Mouse (Mus musculus) forebrain, embryonic 16.5 days (tissue): Measurements from ENCODE around the gene Pxmp4. TPM values are rescaled to one million over a fixed set of nuclear protein-coding genes. Genes with fewer than 3 reads are reported as not detected.

Experiments used
- ATAC-seq: fragments of 200-750 bp; cut with Nextera tagmentation; 2 replicates; pipeline ENCODE4 v1.8.0; 2017; ENCODE audit warnings: mild to moderate bottlenecking, moderate library complexity
- H3K27ac ChIP-seq: fragments of 300-500 bp; sonication (generic); 2 replicates; pipeline ENCODE4 v1.5.1; 2014; ENCODE audit warnings: low read length, control low read depth
- H3K27me3 ChIP-seq: fragments of 300-500 bp; sonication (generic); replicated peaks from 2 replicates; pipeline ENCODE4 v1.6.1; 2014; ENCODE audit warnings: low read length; ENCODE audit not compliant: control insufficient read depth, insufficient read depth
- H3K36me3 ChIP-seq: fragments of 300-500 bp; sonication (generic); 2 replicates; pipeline ENCODE4 v1.6.1; 2014; ENCODE audit not compliant: control insufficient read depth, insufficient read depth
- H3K4me1 ChIP-seq: fragments of 300-500 bp; sonication (generic); replicated peaks from 2 replicates; pipeline ENCODE4 v1.6.1; 2014; ENCODE audit warnings: low read length; ENCODE audit not compliant: control insufficient read depth, insufficient read depth
- H3K4me2 ChIP-seq: fragments of 300-500 bp; sonication (generic); 2 replicates; pipeline ENCODE4 v1.6.1; 2014; ENCODE audit warnings: mild to moderate bottlenecking, low read length, control low read depth
- H3K4me3 ChIP-seq: fragments of 300-500 bp; sonication (generic); replicated peaks from 2 replicates; pipeline ENCODE4 v1.5.1; 2014; ENCODE audit warnings: mild to moderate bottlenecking, low read length, control low read depth
- H3K9ac ChIP-seq: fragments of 300-500 bp; sonication (generic); replicated peaks from 2 replicates; pipeline ENCODE4 v1.6.1; 2014; ENCODE audit warnings: low read depth, low read length, control low read depth
- H3K9me3 ChIP-seq: fragments of 300-500 bp; sonication (generic); 2 replicates; pipeline ENCODE4 v1.6.1; 2016; ENCODE audit warnings: low read length; ENCODE audit not compliant: control insufficient read depth
- WGBS: fragments of 180-500 bp; shearing (Covaris S2); extraction: QIAGEN DNeasy Blood & Tissue Kit; methylation state at CpG from one replicate; pipeline ENCODE4 v1.1.7; 2014; 5-methylcytosine and 5-hydroxymethylcytosine counted together
- polyA plus RNA-seq: library from polyadenylated mRNA; unstranded; fragments of >200 nt; fragmentation: Nextera tagmentation; extraction: Ambion mirVana; gene quantifications from 2 replicates; pipeline ENCODE4 v1.2.1, GENCODE M21; 2015

Pxmp4 gene
- polyA plus RNA-seq, 1 experiment from 2014 or later, result 14.8 TPM

DNA sequence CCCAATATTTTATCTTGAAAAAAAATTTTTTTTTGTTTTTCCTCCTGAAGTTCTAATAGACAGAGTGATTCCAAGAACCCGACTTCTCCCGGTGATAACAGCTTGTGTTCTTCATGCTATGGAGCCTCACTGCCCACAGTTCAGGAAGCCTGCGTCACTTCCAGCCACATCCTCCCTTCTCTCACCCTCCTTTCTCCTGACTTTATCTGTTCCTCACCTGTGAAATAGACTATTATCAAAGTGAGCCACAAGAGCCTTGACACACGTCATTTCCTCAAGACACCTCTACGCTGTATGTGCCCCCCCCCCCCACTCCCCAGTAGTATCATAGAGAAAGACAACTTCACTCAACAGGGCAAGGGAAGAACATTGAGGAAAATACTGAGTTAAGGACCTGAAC lies 12.2 kb upstream of the Pxmp4 start:
- Histone ChIP-seq H3K36me3 (no peaks in the 10 kb centered on the region), H3K4me3 (no peak overlapping the region), H3K9me3 (no peaks in the 10 kb centered on the region), H3K27ac (no peak overlapping the region), H3K27me3 (no peaks in the 10 kb centered on the region), H3K4me1 (peaks cover 19% of the 10 kb centered on the region), H3K9ac (no peak overlapping the region), H3K4me2 (no peak overlapping the region)
- WGBS, result 95% methylated on average over 5 of the region's 5 CpGs
- no peak for ATAC-seq

DNA sequence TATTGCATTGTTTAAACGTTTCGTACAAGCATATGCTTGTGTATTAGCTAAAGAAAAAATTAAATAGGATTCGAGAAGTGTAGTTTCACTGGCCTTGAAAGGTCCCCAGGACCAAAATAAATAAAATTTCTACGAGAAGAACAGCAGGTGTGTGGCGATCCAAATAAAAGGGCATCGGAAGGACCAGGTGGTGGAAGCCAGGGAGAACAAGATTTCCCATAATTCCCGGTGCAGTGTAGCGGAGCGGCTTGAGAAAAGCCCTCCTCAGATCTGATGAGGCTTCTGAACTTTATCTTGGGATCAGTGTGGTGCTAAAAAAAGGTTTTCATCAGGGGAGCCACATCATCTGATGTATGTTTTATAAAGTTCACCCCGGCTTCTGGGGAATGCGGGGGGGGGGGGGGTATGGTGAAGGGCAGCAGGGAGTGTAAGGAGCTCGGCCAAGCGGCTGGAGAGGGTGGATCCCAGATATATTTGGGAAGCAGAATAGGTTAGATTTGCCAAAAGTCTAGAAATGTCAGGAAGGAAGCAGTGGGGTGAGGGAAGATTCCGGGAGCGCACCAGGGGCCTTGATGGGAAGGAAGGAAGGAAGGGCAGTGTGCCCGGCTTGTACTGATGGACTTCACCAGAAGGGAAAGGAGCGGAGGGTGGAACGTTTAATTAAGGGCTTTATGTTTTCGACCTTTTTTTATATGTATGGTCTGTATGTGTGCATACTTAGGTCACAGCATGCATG lies 11.5 kb upstream of the Pxmp4 start:
- Histone ChIP-seq H3K27me3 (no peaks in the 10 kb centered on the region), H3K4me3 (no peak overlapping the region; the same call in 1 of the 2 replicates), H3K4me2 (peak overlapping the region; percentile 59), H3K36me3 (no peaks in the 10 kb centered on the region), H3K9ac (no peak overlapping the region), H3K9me3 (no peaks in the 10 kb centered on the region), H3K4me1 (peaks cover 21% of the 10 kb centered on the region), H3K27ac (no peak overlapping the region)
- WGBS, result 68% methylated on average over 19 of the region's 19 CpGs
- ATAC-seq, result no peak

DNA sequence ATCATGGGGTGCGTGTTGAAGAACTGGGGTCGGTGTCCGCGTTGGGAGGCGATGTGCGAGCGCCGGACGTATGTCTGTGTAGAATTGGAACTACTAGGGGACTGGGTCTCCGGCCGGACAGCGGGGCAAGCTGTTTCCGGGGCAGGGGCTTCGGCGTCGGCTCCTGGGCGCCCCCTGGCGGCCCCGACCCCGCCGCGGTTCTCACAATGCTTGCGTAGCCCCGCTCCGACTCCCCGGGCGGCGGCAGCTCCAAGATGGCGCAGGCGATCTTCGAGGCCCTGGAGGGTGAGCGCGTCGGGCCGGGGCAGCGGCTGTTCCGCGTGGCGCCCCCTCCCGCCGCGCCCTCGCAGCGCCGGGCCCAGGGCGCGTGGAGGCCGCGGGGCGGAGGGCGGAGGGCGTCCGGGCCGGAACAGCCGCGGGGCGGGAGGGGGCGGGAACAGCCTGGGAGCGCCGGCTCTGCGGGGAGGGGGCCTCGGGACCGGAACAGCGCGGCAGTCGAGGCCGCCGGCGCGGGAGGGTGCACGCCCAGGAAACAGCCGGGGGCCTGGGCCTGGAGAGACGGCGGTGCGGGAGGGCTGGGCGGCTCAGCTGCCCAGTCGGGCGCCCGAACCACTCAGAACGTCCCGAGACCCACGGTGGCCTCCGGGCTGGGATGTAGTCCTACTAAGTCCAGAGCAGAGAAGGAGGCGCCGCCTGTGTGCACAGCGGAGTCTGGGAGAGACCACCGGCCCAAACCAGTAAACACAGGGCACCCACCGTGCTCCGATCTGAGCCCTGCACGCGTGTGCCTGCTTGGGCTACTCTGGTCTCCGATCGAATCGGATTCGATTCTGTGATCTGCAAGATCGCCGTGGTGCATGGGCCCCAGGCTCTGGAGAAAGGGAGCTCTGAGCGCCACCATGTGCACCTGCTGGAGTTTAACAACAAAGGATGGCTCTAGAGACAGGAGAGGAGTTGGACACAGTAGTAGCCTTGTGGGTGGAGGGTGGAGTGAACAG lies 9.9 kb upstream of the Pxmp4 start, which contains the start of the genes Zfp341 and 4930519P11Rik:
Zfp341 (plus strand) TSS at position 180 of the 998 bp plus-strand sequence.
4930519P11Rik (minus strand) TSS at position 320 of the 998 bp plus-strand sequence.
- peak; percentile 94 for ATAC-seq
- H3K4me1 ChIP-seq, result peaks cover 22% of the 10 kb centered on the region
- H3K27ac ChIP-seq, result peak within 1 kb of the TSS; percentile 98
- peak within 1 kb of the TSS; percentile 72 for H3K4me3 ChIP-seq
- no peaks in the 10 kb centered on the region for H3K9me3 ChIP-seq
- peak within 1 kb of the TSS; percentile 59 for H3K4me2 ChIP-seq
- H3K27me3 ChIP-seq, result no peaks in the 10 kb centered on the region
- H3K36me3 ChIP-seq, result no peaks in the 10 kb centered on the region
- peak within 1 kb of the TSS; percentile 90 for H3K9ac ChIP-seq
- WGBS, result under 1% methylated on average over 73 of the region's 98 CpGs

DNA sequence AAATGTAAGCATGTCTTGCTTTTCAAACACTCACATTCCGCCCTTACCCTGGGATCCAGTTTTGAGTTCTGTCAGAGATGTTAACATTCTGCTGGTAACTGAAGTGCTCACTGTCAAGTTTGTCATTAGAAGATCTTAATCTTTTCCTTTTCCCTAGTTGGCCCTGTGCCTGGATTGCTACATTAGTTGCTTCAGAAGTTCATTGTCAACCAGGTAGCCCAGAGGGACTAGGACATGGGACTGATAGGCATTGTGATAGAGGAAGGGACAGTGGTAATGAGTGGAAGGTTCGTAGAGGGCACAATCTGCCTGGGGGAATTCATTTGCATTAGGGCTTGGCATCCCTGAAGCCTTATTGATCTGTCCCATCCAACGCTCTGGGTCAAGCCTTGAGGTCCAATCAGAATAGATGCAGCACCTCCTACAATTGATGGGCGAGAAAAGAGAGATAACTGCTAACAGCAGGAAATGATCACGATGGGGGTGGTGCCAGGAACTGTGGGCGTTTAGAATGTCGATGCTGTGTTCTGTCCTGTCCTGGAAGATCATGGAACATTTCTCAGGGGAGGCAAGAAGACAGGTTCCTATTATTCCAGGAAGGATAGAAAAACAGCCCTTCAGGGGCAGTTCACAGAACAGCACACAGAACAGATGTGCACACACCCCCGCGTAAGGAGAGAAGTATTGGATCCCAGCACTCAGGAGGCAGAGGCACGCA lies 5.7 kb upstream of the Pxmp4 start:
- no peak overlapping the region for H3K4me3 ChIP-seq
- no peaks in the 10 kb centered on the region for H3K36me3 ChIP-seq
- no peak overlapping the region for H3K9ac ChIP-seq
- H3K27me3 ChIP-seq, result peaks cover 2% of the 10 kb centered on the region; the same call in 1 of the 2 replicates
- H3K4me2 ChIP-seq, result no peak overlapping the region
- H3K4me1 ChIP-seq, result peaks cover 13% of the 10 kb centered on the region
- no peak for ATAC-seq
- no peak overlapping the region for H3K27ac ChIP-seq
- WGBS, result 73% methylated on average over 10 of the region's 10 CpGs
- no peaks in the 10 kb centered on the region for H3K9me3 ChIP-seq

DNA sequence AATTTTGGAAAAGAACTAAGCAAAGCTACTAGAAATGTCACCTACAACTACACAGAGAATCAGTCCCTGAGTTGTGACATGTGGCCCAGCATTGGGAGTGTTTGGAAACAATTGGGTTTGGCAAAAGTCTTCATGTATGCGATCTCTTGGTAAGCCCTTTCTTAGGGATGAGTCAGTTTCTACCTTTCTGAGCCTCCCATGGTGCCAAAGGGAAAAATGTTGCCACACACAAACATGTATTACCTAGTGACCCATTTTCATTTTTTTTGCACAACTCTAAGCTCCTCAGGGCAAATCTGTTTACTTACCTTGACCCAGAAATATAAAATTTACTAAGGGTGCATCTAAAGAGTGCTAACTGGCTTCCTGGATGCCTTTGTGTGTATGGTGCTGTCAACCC lies 3.5 kb upstream of the Pxmp4 start:
- ATAC-seq, result no peak
- Histone ChIP-seq H3K9me3 (no peaks in the 10 kb centered on the region), H3K36me3 (no peaks in the 10 kb centered on the region), H3K27me3 (peaks cover 2% of the 10 kb centered on the region; the same call in 1 of the 2 replicates), H3K9ac (no peak overlapping the region), H3K4me3 (no peak overlapping the region), H3K4me2 (no peak overlapping the region), H3K27ac (no peak overlapping the region), H3K4me1 (peaks cover 16% of the 10 kb centered on the region)
- WGBS, result 86% methylated on average over 1 of the region's 1 CpGs

DNA sequence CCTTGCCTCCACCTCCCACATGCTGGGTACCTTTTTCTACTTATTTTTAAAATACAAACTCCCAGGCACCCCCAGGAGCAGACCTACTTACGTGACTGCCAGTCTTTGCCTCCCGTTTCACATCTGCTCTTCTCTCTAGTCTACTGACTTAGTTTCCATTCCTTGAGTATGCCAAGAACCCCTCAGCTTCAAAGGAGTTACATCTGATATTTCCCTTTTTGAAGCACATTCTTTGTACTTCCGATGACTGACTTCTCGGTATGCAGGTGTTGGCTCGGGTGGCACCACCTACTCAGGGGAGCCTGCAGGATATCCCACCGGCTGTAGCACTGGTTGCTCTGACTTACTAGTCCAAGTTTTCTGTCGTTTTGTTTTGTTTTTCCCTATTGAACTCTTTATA lies 648 bp upstream of the Pxmp4 start:
- no peaks in the 10 kb centered on the region for H3K9me3 ChIP-seq
- no peaks in the 10 kb centered on the region for H3K36me3 ChIP-seq
- no peak overlapping the region for H3K9ac ChIP-seq
- peak overlapping the region; percentile 74 for H3K4me3 ChIP-seq
- ATAC-seq, result no peak
- H3K4me2 ChIP-seq, result peak overlapping the region; percentile 74
- 43% methylated on average over 7 of the region's 7 CpGs for WGBS
- no peak overlapping the region for H3K27ac ChIP-seq
- peaks cover 13% of the 10 kb centered on the region for H3K4me1 ChIP-seq
- peaks cover 2% of the 10 kb centered on the region; the same call in 1 of the 2 replicates for H3K27me3 ChIP-seq

DNA sequence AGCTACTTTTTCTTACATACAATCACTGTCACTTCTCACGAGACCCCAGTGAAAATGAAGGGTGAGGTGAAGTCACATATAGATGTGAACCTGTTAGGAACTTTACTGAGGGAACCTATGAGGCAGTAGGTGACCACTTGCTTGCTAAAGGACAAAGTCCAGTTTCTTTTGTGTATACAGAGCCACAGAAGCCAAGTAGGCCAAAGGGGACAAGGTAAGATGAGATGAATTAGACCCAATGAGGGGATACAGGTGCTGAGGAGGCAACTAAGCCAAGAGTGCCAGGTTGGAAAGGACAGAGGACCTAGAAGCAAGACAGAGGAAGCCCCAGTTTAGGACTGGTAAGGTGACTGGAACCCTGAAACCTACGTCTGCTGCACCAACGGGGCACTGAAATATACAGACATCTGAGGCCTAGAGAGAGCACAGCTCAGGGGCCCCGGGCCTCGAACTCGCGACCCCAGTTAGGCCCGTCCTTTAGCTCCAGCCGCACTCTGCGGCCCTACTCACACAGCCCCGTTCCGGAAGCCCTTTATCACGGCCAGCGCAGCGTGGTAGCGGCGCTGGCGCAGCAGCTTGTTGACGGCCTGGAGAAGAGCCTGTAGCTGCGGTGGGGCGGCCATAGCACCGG lies 386 bp downstream of the Pxmp4 start:
- ATAC-seq, result no peak; the same call in 1 of the 2 replicates

GRCm38 (mm10) chr2:154601324-154601723 lies 2.2 kb downstream of the Pxmp4 start:
- Histone ChIP-seq H3K4me2 (no peak overlapping the region), H3K9me3 (no peaks in the 10 kb centered on the region), H3K27ac (no peak overlapping the region), H3K27me3 (peaks cover 2% of the 10 kb centered on the region; the same call in 1 of the 2 replicates), H3K4me1 (peaks cover 13% of the 10 kb centered on the region), H3K36me3 (no peaks in the 10 kb centered on the region), H3K9ac (no peak overlapping the region), H3K4me3 (no peak overlapping the region)
- ATAC-seq, result no peak
- 79% methylated on average over 3 of the region's 3 CpGs for WGBS

More for the DNA sequence above, 386 bp downstream of the Pxmp4 start:
- H3K27ac ChIP-seq, result no peak overlapping the region
- peak overlapping the region; percentile 74 for H3K4me3 ChIP-seq
- WGBS, result 23% methylated on average over 22 of the region's 22 CpGs
- peaks cover 2% of the 10 kb centered on the region; the same call in 1 of the 2 replicates for H3K27me3 ChIP-seq
- H3K36me3 ChIP-seq, result no peaks in the 10 kb centered on the region
- H3K9me3 ChIP-seq, result no peaks in the 10 kb centered on the region
- peaks cover 13% of the 10 kb centered on the region for H3K4me1 ChIP-seq
- peak overlapping the region; percentile 73 for H3K9ac ChIP-seq
- H3K4me2 ChIP-seq, result peak overlapping the region; percentile 74
